Mouse (Mus musculus) forebrain, embryonic 15.5 days (tissue): ENCODE results near the gene Gpr18. TPM values are rescaled to one million over a fixed set of nuclear protein-coding genes. Genes with fewer than 3 reads are reported as not detected.

Experiments used
- ATAC-seq: fragments of 200-750 bp; cut with Nextera tagmentation; replicated peaks from 2 replicates; pipeline ENCODE4 v1.8.0; 2017; ENCODE audit warnings: mild to moderate bottlenecking, moderate TSS enrichment, moderate library complexity
- H3K27ac ChIP-seq: fragments of 300-500 bp; sonication (generic); replicated peaks from 2 replicates; pipeline ENCODE4 v1.5.1; 2015; ENCODE audit warnings: mild to moderate bottlenecking, inconsistent platforms
- H3K27me3 ChIP-seq: fragments of 300-500 bp; sonication (generic); 2 replicates; pipeline ENCODE4 v1.6.1; 2015; ENCODE audit warnings: inconsistent platforms
- H3K36me3 ChIP-seq: fragments of 300-500 bp; sonication (generic); 2 replicates; pipeline ENCODE4 v1.6.1; 2015; ENCODE audit warnings: mild to moderate bottlenecking, inconsistent platforms
- H3K4me1 ChIP-seq: fragments of 300-500 bp; sonication (generic); 2 replicates; pipeline ENCODE4 v1.6.1; 2015; ENCODE audit warnings: inconsistent platforms
- H3K4me2 ChIP-seq: fragments of 300-500 bp; sonication (generic); replicated peaks from 2 replicates; pipeline ENCODE4 v1.6.1; 2015; ENCODE audit warnings: mild to moderate bottlenecking, inconsistent platforms
- H3K4me3 ChIP-seq: fragments of 300-500 bp; sonication (generic); 2 replicates; pipeline ENCODE4 v1.5.1; 2015; ENCODE audit warnings: mild to moderate bottlenecking, inconsistent platforms
- H3K9ac ChIP-seq: fragments of 300-500 bp; sonication (generic); replicated peaks from 2 replicates; pipeline ENCODE4 v1.6.1; 2015; ENCODE audit warnings: mild to moderate bottlenecking, inconsistent platforms
- H3K9me3 ChIP-seq: fragments of 300-500 bp; sonication (generic); 2 replicates; pipeline ENCODE4 v1.6.1; 2016; ENCODE audit warnings: inconsistent platforms
- WGBS: fragments of 180-500 bp; shearing (Covaris S2); methylation state at CpG from one replicate; pipeline ENCODE4 v1.1.7; 2015; ENCODE audit warnings: mixed read lengths; 5-methylcytosine and 5-hydroxymethylcytosine counted together
- polyA plus RNA-seq: library from polyadenylated mRNA; unstranded; fragments of >200 nt; fragmentation: Nextera tagmentation; extraction: Ambion mirVana; gene quantifications from 2 replicates; pipeline ENCODE4 v1.2.1, GENCODE M21; 2015

Gene Gpr18
- polyA plus RNA-seq, 1 experiment from 2014 or later, result 0.29 TPM

GRCm38 (mm10) chr14:121958041-121958750, 42.6 kb upstream of the Gpr18 start:
- H3K9me3 ChIP-seq, result no peaks in the 10 kb centered on the region
- H3K4me3 ChIP-seq, result no peak overlapping the region
- no peak overlapping the region for H3K4me2 ChIP-seq
- no peak overlapping the region for H3K9ac ChIP-seq
- H3K27me3 ChIP-seq, result no peaks in the 10 kb centered on the region
- 91% methylated on average over 3 of the region's 3 CpGs for WGBS
- no peak for ATAC-seq
- H3K36me3 ChIP-seq, result no peaks in the 10 kb centered on the region
- H3K27ac ChIP-seq, result no peak overlapping the region
- H3K4me1 ChIP-seq, result peaks cover 2% of the 10 kb centered on the region; the same call in 1 of the 2 replicates

GRCm38 (mm10) chr14:121957176-121957871, 41.7 kb upstream of the Gpr18 start:
- Histone ChIP-seq H3K27ac (no peak overlapping the region), H3K9ac (no peak overlapping the region), H3K36me3 (no peaks in the 10 kb centered on the region), H3K4me2 (no peak overlapping the region), H3K4me1 (no peaks in the 10 kb centered on the region), H3K27me3 (no peaks in the 10 kb centered on the region), H3K4me3 (no peak overlapping the region), H3K9me3 (no peaks in the 10 kb centered on the region)
- no peak for ATAC-seq
- WGBS, result 92% methylated on average over 10 of the region's 10 CpGs

- H3K4me2 ChIP-seq, result no peak overlapping the region
- H3K9me3 ChIP-seq, result no peaks in the 10 kb centered on the region
- H3K4me3 ChIP-seq, result no peak overlapping the region
- WGBS, result 95% methylated on average over 5 of the region's 5 CpGs
- no peaks in the 10 kb centered on the region for H3K4me1 ChIP-seq
- H3K27ac ChIP-seq, result no peak overlapping the region
- H3K9ac ChIP-seq, result no peak overlapping the region
- no peak for ATAC-seq
- no peaks in the 10 kb centered on the region for H3K36me3 ChIP-seq
- no peaks in the 10 kb centered on the region for H3K27me3 ChIP-seq
Measured at GRCm38 (mm10) chr14:121956291-121956690, 40.7 kb upstream of the Gpr18 start.

- Histone ChIP-seq H3K9me3 (no peaks in the 10 kb centered on the region), H3K27ac (no peak overlapping the region), H3K36me3 (no peaks in the 10 kb centered on the region), H3K9ac (no peak overlapping the region), H3K27me3 (no peaks in the 10 kb centered on the region), H3K4me3 (no peak overlapping the region), H3K4me1 (no peaks in the 10 kb centered on the region), H3K4me2 (no peak overlapping the region)
- WGBS, result 95% methylated on average over 5 of the region's 5 CpGs
- no peak for ATAC-seq
Measured at GRCm38 (mm10) chr14:121955176-121955795, 39.7 kb upstream of the Gpr18 start.

GRCm38 (mm10) chr14:121954608-121955007, 39.0 kb upstream of the Gpr18 start:
- no peaks in the 10 kb centered on the region for H3K4me1 ChIP-seq
- no peak overlapping the region for H3K4me3 ChIP-seq
- no peak for ATAC-seq
- no peak overlapping the region for H3K27ac ChIP-seq
- H3K4me2 ChIP-seq, result no peak overlapping the region
- H3K27me3 ChIP-seq, result no peaks in the 10 kb centered on the region
- no peak overlapping the region for H3K9ac ChIP-seq
- H3K36me3 ChIP-seq, result no peaks in the 10 kb centered on the region
- WGBS, result 98% methylated on average over 12 of the region's 12 CpGs
- no peaks in the 10 kb centered on the region for H3K9me3 ChIP-seq

- 95% methylated on average over 11 of the region's 11 CpGs for WGBS
- ATAC-seq, result no peak
Measured at GRCm38 (mm10) chr14:121954129-121954528, 38.5 kb upstream of the Gpr18 start.

GRCm38 (mm10) chr14:121952046-121952400, 36.4 kb upstream of the Gpr18 start:
- no peaks in the 10 kb centered on the region for H3K4me1 ChIP-seq
- H3K4me2 ChIP-seq, result no peak overlapping the region
- no peak for ATAC-seq
- H3K9ac ChIP-seq, result no peak overlapping the region
- no peaks in the 10 kb centered on the region for H3K9me3 ChIP-seq
- 90% methylated on average over 5 of the region's 5 CpGs for WGBS
- no peak overlapping the region for H3K4me3 ChIP-seq
- no peaks in the 10 kb centered on the region for H3K27me3 ChIP-seq
- no peak overlapping the region for H3K27ac ChIP-seq
- no peaks in the 10 kb centered on the region for H3K36me3 ChIP-seq

More at GRCm38 (mm10) chr14:121954129-121954528, 38.5 kb upstream of the Gpr18 start:
- Histone ChIP-seq H3K4me3 (no peak overlapping the region), H3K4me2 (no peak overlapping the region), H3K36me3 (no peaks in the 10 kb centered on the region), H3K9me3 (no peaks in the 10 kb centered on the region), H3K4me1 (no peaks in the 10 kb centered on the region), H3K27me3 (no peaks in the 10 kb centered on the region), H3K27ac (no peak overlapping the region), H3K9ac (no peak overlapping the region)

- H3K4me1 ChIP-seq, result no peaks in the 10 kb centered on the region
- no peaks in the 10 kb centered on the region for H3K27me3 ChIP-seq
- H3K9ac ChIP-seq, result no peak overlapping the region
- 93% methylated on average over 2 of the region's 2 CpGs for WGBS
- no peak for ATAC-seq
- no peak overlapping the region for H3K4me3 ChIP-seq
- no peak overlapping the region for H3K27ac ChIP-seq
- H3K9me3 ChIP-seq, result no peaks in the 10 kb centered on the region
- no peaks in the 10 kb centered on the region for H3K36me3 ChIP-seq
- no peak overlapping the region for H3K4me2 ChIP-seq
Measured at GRCm38 (mm10) chr14:121951399-121952045, 35.9 kb upstream of the Gpr18 start.

GRCm38 (mm10) chr14:121949897-121950296, 34.3 kb upstream of the Gpr18 start:
- ATAC-seq, result no peak
- Histone ChIP-seq H3K4me3 (no peak overlapping the region), H3K27ac (no peak overlapping the region), H3K4me1 (no peaks in the 10 kb centered on the region), H3K9me3 (no peaks in the 10 kb centered on the region), H3K27me3 (no peaks in the 10 kb centered on the region), H3K36me3 (no peaks in the 10 kb centered on the region), H3K4me2 (no peak overlapping the region), H3K9ac (no peak overlapping the region)
- 96% methylated on average over 5 of the region's 5 CpGs for WGBS

GRCm38 (mm10) chr14:121949436-121949835, 33.9 kb upstream of the Gpr18 start:
- no peaks in the 10 kb centered on the region for H3K36me3 ChIP-seq
- no peak overlapping the region for H3K9ac ChIP-seq
- no peaks in the 10 kb centered on the region for H3K27me3 ChIP-seq
- H3K4me2 ChIP-seq, result no peak overlapping the region
- no peaks in the 10 kb centered on the region for H3K9me3 ChIP-seq
- H3K27ac ChIP-seq, result no peak overlapping the region
- ATAC-seq, result no peak
- H3K4me3 ChIP-seq, result no peak overlapping the region
- H3K4me1 ChIP-seq, result no peaks in the 10 kb centered on the region
- 93% methylated on average over 3 of the region's 3 CpGs for WGBS

- WGBS, result 90% methylated on average over 3 of the region's 3 CpGs
- H3K4me1 ChIP-seq, result no peaks in the 10 kb centered on the region
- no peaks in the 10 kb centered on the region; the same call in 1 of the 2 replicates for H3K36me3 ChIP-seq
- no peaks in the 10 kb centered on the region; the same call in 1 of the 2 replicates for H3K9me3 ChIP-seq
- H3K27ac ChIP-seq, result no peak overlapping the region
- no peak overlapping the region for H3K4me2 ChIP-seq
- no peak for ATAC-seq
- no peak overlapping the region for H3K9ac ChIP-seq
- H3K27me3 ChIP-seq, result no peaks in the 10 kb centered on the region
- no peak overlapping the region for H3K4me3 ChIP-seq
Measured at GRCm38 (mm10) chr14:121947966-121948365, 32.4 kb upstream of the Gpr18 start.

- Histone ChIP-seq H3K4me3 (no peak overlapping the region), H3K27ac (no peak overlapping the region), H3K9me3 (no peaks in the 10 kb centered on the region; the same call in 1 of the 2 replicates), H3K9ac (no peak overlapping the region), H3K4me2 (no peak overlapping the region), H3K27me3 (no peaks in the 10 kb centered on the region), H3K36me3 (no peaks in the 10 kb centered on the region; the same call in 1 of the 2 replicates), H3K4me1 (no peaks in the 10 kb centered on the region)
- 81% methylated on average over 8 of the region's 8 CpGs for WGBS
- no peak for ATAC-seq
Measured at GRCm38 (mm10) chr14:121947201-121947760, 31.7 kb upstream of the Gpr18 start.
